Mouse (Mus musculus) small intestine, adult 2 months (tissue): ENCODE results near the gene Spred2.

Experiments
- CTCF ChIP-seq: fragments of 200-500 bp; IDR thresholded peaks from 2 replicates; pipeline ENCODE4 v1.5.1; 2012; ENCODE audit warnings: low read depth, mild to moderate bottlenecking, control low read depth, inconsistent platforms, low read length, moderate library complexity, mixed read lengths; ENCODE audit not compliant: insufficient replicate concordance, insufficient read length; ENCODE audit errors: extremely low read depth
- POLR2A ChIP-seq: fragments of 200-500 bp; IDR thresholded peaks from 2 replicates; pipeline ENCODE4 v1.6.1; 2012; ENCODE audit warnings: low read depth, mild to moderate bottlenecking, control low read depth, inconsistent platforms, low read length, moderate library complexity

GRCm38 (mm10) chr11:19982779-19983178, 58.6 kb downstream of the Spred2 start:
- TF ChIP-seq CTCF (no peak), POLR2A (no peak)
